ENCODE assay signal across 23 mouse cellular contexts in genomic region chr19:3752621-3753239, GRCm38 (mm10). TPM values are rescaled to one million over a fixed set of nuclear protein-coding genes. Genes with fewer than 3 reads are reported as not detected.
DNase-seq lines count a peak whose midpoint lies in the region; ATAC-seq and TF ChIP-seq lines count a peak whose summit lies in the region.
"Had no signal": no experiment of that assay in that cellular context is flagged by ENCODE, and none has a peak within 500 bp of the region (broad histone marks: within the 10 kb centered on the region; RNA-seq: fewer than 3 reads in every experiment).

No protein-coding gene starts in this region.

- peaks cover 20% of the 10 kb centered on the region for H3K4me1 ChIP-seq in megakaryocyte, embryonic 14.5 days
- no peaks in the 10 kb centered on the region for H3K4me1 ChIP-seq in intestine, embryonic 15.5 days (replicated peaks)
- no peaks in the 10 kb centered on the region for H3K4me1 ChIP-seq in stomach, postnatal 0 days (replicated peaks; ENCODE audit: control insufficient read depth, insufficient read depth)
- H3K4me1 ChIP-seq: embryonic facial prominence, embryonic 15.5 days; forebrain, embryonic 10.5 days; heart, embryonic 10.5 days; heart, embryonic 15.5 days; hindbrain, embryonic 13.5 days had no signal

- intact Hi-C loops in left cerebral cortex, adult 2 months (cut with DNase I) = no loop called here

- no peak overlapping the region for H3K27ac ChIP-seq in intestine, embryonic 15.5 days
- H3K27ac ChIP-seq in stomach, postnatal 0 days (replicated peaks) = no peak overlapping the region
- H3K27ac ChIP-seq in left cerebral cortex, adult 2 months = no peak overlapping the region
- H3K27ac ChIP-seq: embryonic facial prominence, embryonic 15.5 days; forebrain, embryonic 10.5 days; gastrocnemius, adult 2 months; heart, embryonic 10.5 days; heart, embryonic 15.5 days; hindbrain, embryonic 13.5 days had no signal

- peak; percentile 22 for DNase-seq in stomach, postnatal 0 days (ENCODE audit: low spot score)
- DNase-seq in cerebellum, postnatal 14 days = no peak
- DNase-seq in left cerebral cortex, adult 2 months (ENCODE audit: extremely low spot score in 1 of 2, low spot score in 2 of 2) = no peak
- DNase-seq in adrenal gland, adult 8-10 months = no peak
- DNase-seq: adrenal gland, postnatal 10 days; cerebellum, adult 11-12 months; cerebellum, adult 9-11 months; embryo, embryonic 11 days; gastrocnemius, adult 2 months; gastrocnemius, postnatal 36 days; heart, adult 18-20 months; heart, postnatal 14 days had no signal

- WGBS in intestine, embryonic 15.5 days = 40% methylated on average over 8 of the region's 8 CpGs
- 38% methylated on average over 8 of the region's 8 CpGs for WGBS in stomach, postnatal 0 days

- H3ac ChIP-seq in myocyte (ENCODE audit: control insufficient read depth, insufficient read length) = no peak overlapping the region

- no peak overlapping the region for H3K9ac ChIP-seq in intestine, embryonic 15.5 days
- no peak overlapping the region for H3K9ac ChIP-seq in stomach, postnatal 0 days (ENCODE audit: low read length)
- H3K9ac ChIP-seq: embryonic facial prominence, embryonic 15.5 days; heart, embryonic 15.5 days; hindbrain, embryonic 13.5 days had no signal

- TF ChIP-seq EP300 in stomach, postnatal 0 days (optimal IDR thresholded peaks at IDR 0.05) = no peak

- H3K36me3 ChIP-seq in megakaryocyte, embryonic 14.5 days (replicated peaks; ENCODE audit: low read length) = no peaks in the 10 kb centered on the region
- no peaks in the 10 kb centered on the region for H3K36me3 ChIP-seq in intestine, embryonic 15.5 days
- no peaks in the 10 kb centered on the region for H3K36me3 ChIP-seq in myocyte (ENCODE audit: control insufficient read depth, insufficient read depth)
- H3K36me3 ChIP-seq in stomach, postnatal 0 days (ENCODE audit: control insufficient read depth, insufficient read depth, low read length) = no peaks in the 10 kb centered on the region
- H3K36me3 ChIP-seq: embryonic facial prominence, embryonic 15.5 days; forebrain, embryonic 10.5 days; heart, embryonic 10.5 days; heart, embryonic 15.5 days; hindbrain, embryonic 13.5 days had no signal

- no peak for ATAC-seq in megakaryocyte, adult 5-6 weeks (ENCODE audit: poor library complexity, severe bottlenecking)
- ATAC-seq in intestine, embryonic 15.5 days = peak; percentile 81
- 0 out of 2 replicates have a peak, but pooled peaks have one; percentile 47 for ATAC-seq in stomach, postnatal 0 days (ENCODE audit: low FRiP score, low TSS enrichment)
- ATAC-seq: forebrain, embryonic 14.5 days had no signal

- no peak for TF ChIP-seq POLR2A in myocyte (IDR thresholded peaks at IDR 0.05; ENCODE audit: insufficient read length, low read depth)

- no peak for TF ChIP-seq CTCF in stomach, postnatal 0 days (IDR thresholded peaks at IDR 0.05; ENCODE audit: low read depth)
- TF ChIP-seq CTCF in left cerebral cortex, adult 2 months (IDR thresholded peaks at IDR 0.05) = no peak

- peak overlapping the region; percentile 9 for H3K4me3 ChIP-seq in megakaryocyte, embryonic 14.5 days (replicated peaks)
- H3K4me3 ChIP-seq in intestine, embryonic 15.5 days (replicated peaks) = no peak overlapping the region
- H3K4me3 ChIP-seq in myocyte = no peak overlapping the region
- no peak overlapping the region for H3K4me3 ChIP-seq in stomach, postnatal 0 days (ENCODE audit: low read depth, low read length)
- H3K4me3 ChIP-seq in left cerebral cortex, adult 2 months = no peak overlapping the region
- H3K4me3 ChIP-seq: embryonic facial prominence, embryonic 15.5 days; erythroblast, embryonic 14.5 days; forebrain, embryonic 10.5 days; gastrocnemius, adult 2 months; heart, embryonic 10.5 days; heart, embryonic 15.5 days; hindbrain, embryonic 13.5 days had no signal

- H3K27me3 ChIP-seq in megakaryocyte, embryonic 14.5 days (replicated peaks) = peaks cover 18% of the 10 kb centered on the region
- H3K27me3 ChIP-seq in intestine, embryonic 15.5 days (replicated peaks) = no peaks in the 10 kb centered on the region
- H3K27me3 ChIP-seq in myocyte (ENCODE audit: control insufficient read depth, insufficient read depth, insufficient read length) = no peaks in the 10 kb centered on the region
- H3K27me3 ChIP-seq in stomach, postnatal 0 days (ENCODE audit: control insufficient read depth, insufficient read depth, low read length) = no peaks in the 10 kb centered on the region
- H3K27me3 ChIP-seq: embryonic facial prominence, embryonic 15.5 days; heart, embryonic 15.5 days had no signal

- peak overlapping the region; percentile 30; the same call in 1 of the 2 replicates for H3K4me2 ChIP-seq in intestine, embryonic 15.5 days (replicated peaks)
- H3K4me2 ChIP-seq in myocyte (ENCODE audit: low read depth) = peak overlapping the region; percentile 42
- no peak overlapping the region for H3K4me2 ChIP-seq in stomach, postnatal 0 days (replicated peaks; ENCODE audit: low read depth)
- H3K4me2 ChIP-seq: embryonic facial prominence, embryonic 15.5 days; heart, embryonic 15.5 days; hindbrain, embryonic 13.5 days had no signal

- H3K79me2 ChIP-seq in myocyte (ENCODE audit: control insufficient read depth, insufficient read depth) = no peaks in the 10 kb centered on the region

- H3K9me3 ChIP-seq in megakaryocyte, embryonic 14.5 days = peaks cover 12% of the 10 kb centered on the region
- no peaks in the 10 kb centered on the region for H3K9me3 ChIP-seq in intestine, embryonic 15.5 days
- H3K9me3 ChIP-seq in stomach, postnatal 0 days (ENCODE audit: control insufficient read depth, low read length) = no peaks in the 10 kb centered on the region
- H3K9me3 ChIP-seq: embryonic facial prominence, embryonic 15.5 days; heart, embryonic 15.5 days; hindbrain, embryonic 13.5 days had no signal

TF ChIP-seq in myocyte, 11 proteins besides CTCF, POLR2A, EP300 and RAD21:
- TF ChIP-seq TCF12 (IDR thresholded peaks at IDR 0.05; ENCODE audit: insufficient read depth, poor library complexity, severe bottlenecking) (no peak), CEBPB (IDR thresholded peaks at IDR 0.05; ENCODE audit: insufficient read depth, poor library complexity, severe bottlenecking) (no peak), POLR2AphosphoS2 (IDR thresholded peaks at IDR 0.05; ENCODE audit: insufficient read length, low read depth) (no peak), TCF3 (IDR thresholded peaks at IDR 0.05; ENCODE audit: insufficient read length, low read depth) (no peak), REST (IDR thresholded peaks at IDR 0.05; ENCODE audit: insufficient read depth, insufficient read length) (no peak)

RNA-seq across cellular contexts. Expression of gene Kmt5b, which starts 14.5 kb away (rescaled TPM):
- polyA plus RNA-seq in megakaryocyte, embryonic 14.5 days (2012; ENCODE audit: insufficient read depth, low replicate concordance) = 2.1 and 3.5 TPM in 2 replicates
- 25.8 and 28.5 TPM in 2 replicates for total RNA-seq in megakaryocyte, adult 5-6 weeks (2015)
- total RNA-seq in megakaryocyte, adult 5-6 weeks (2017) = 44.7 and 54.8 TPM in 2 replicates
- 21.8 and 22.0 TPM in 2 replicates for polyA plus RNA-seq in intestine, embryonic 15.5 days (2015; fragmentation: Nextera tagmentation; extraction: Ambion mirVana)
- polyA plus RNA-seq in myocyte (2012; fragmentation: generic; extraction: Trizol) = 8.0 TPM
- 11.6 and 12.4 TPM in 2 replicates for polyA plus RNA-seq in stomach, postnatal 0 days (2015; fragmentation: Nextera tagmentation; extraction: Ambion mirVana)
- 10 to 100 TPM; 52.4 to 52.6 TPM for total RNA-seq in left cerebral cortex, adult 2 months (2021)
- 10 to 100 TPM; 46.7 to 80.0 (median 62.7) TPM for total RNA-seq in adrenal gland, adult 8-10 months (2022)

RNA-seq across cellular contexts. Expression of gene 1810055G02Rik, which starts 44.6 kb away (rescaled TPM):
- polyA plus RNA-seq in megakaryocyte, embryonic 14.5 days (2012; ENCODE audit: insufficient read depth, low replicate concordance) = 11.1 and 12.3 TPM in 2 replicates
- 8.0 and 10.6 TPM in 2 replicates for total RNA-seq in megakaryocyte, adult 5-6 weeks (2015)
- total RNA-seq in megakaryocyte, adult 5-6 weeks (2017) = 4.5 and 6.2 TPM in 2 replicates
- 39.9 and 41.9 TPM in 2 replicates for polyA plus RNA-seq in intestine, embryonic 15.5 days (2015; fragmentation: Nextera tagmentation; extraction: Ambion mirVana)
- polyA plus RNA-seq in myocyte (2012; fragmentation: generic; extraction: Trizol) = 51.1 TPM
- 17.1 and 18.8 TPM in 2 replicates for polyA plus RNA-seq in stomach, postnatal 0 days (2015; fragmentation: Nextera tagmentation; extraction: Ambion mirVana)
- total RNA-seq in left cerebral cortex, adult 2 months (2021) = 10 to 100 TPM; 31.3 to 38.5 TPM
- total RNA-seq in adrenal gland, adult 8-10 months (2022) = 10 to 100 TPM; 29.1 to 42.7 (median 32.1) TPM
